Mouse (Mus musculus) forebrain, embryonic 12.5 days (tissue): ENCODE results near the gene Ifi27l2b. TPM values are rescaled to one million over a fixed set of nuclear protein-coding genes. Genes with fewer than 3 reads are reported as not detected.
"Not testable (repeated sequence)": the region's sequence is repeated elsewhere in the genome, so short reads cannot be mapped to it uniquely, and the experiment has no call there.

Source experiments
- ATAC-seq: fragments of 200-750 bp; cut with Nextera tagmentation; 2 replicates; pipeline ENCODE4 v1.8.0; 2017; ENCODE audit warnings: moderate TSS enrichment; ENCODE audit not compliant: low FRiP score
- H3K27ac ChIP-seq: fragments of 300-500 bp; sonication (generic); 2 replicates; pipeline ENCODE4 v1.5.1; 2016; ENCODE audit warnings: mild to moderate bottlenecking
- H3K27me3 ChIP-seq: fragments of 300-500 bp; sonication (generic); 2 replicates; pipeline ENCODE4 v1.6.1; 2016; ENCODE audit warnings: mild to moderate bottlenecking
- H3K36me3 ChIP-seq: fragments of 300-500 bp; sonication (generic); replicated peaks from 2 replicates; pipeline ENCODE4 v1.6.1; 2016; ENCODE audit warnings: mild to moderate bottlenecking
- H3K4me1 ChIP-seq: fragments of 300-500 bp; sonication (generic); 2 replicates; pipeline ENCODE4 v1.6.1; 2016
- H3K4me2 ChIP-seq: fragments of 300-500 bp; sonication (generic); 2 replicates; pipeline ENCODE4 v1.6.1; 2016; ENCODE audit warnings: mild to moderate bottlenecking, moderate library complexity
- H3K4me3 ChIP-seq: fragments of 300-500 bp; sonication (generic); replicated peaks from 2 replicates; pipeline ENCODE4 v1.5.1; 2016; ENCODE audit warnings: mild to moderate bottlenecking
- H3K9ac ChIP-seq: fragments of 300-500 bp; sonication (generic); 2 replicates; pipeline ENCODE4 v1.6.1; 2016; ENCODE audit warnings: mild to moderate bottlenecking
- H3K9me3 ChIP-seq: fragments of 300-500 bp; sonication (generic); 2 replicates; pipeline ENCODE4 v1.6.1; 2016
- WGBS: fragments of 180-500 bp; shearing (Covaris S2); methylation state at CpG from one replicate; pipeline ENCODE4 v1.1.7; 2016; 5-methylcytosine and 5-hydroxymethylcytosine counted together
- polyA plus RNA-seq: library from polyadenylated mRNA; unstranded; fragments of >200 nt; fragmentation: Nextera tagmentation; extraction: Ambion mirVana; gene quantifications from 2 replicates; pipeline ENCODE4 v1.2.1, GENCODE M21; 2016

Ifi27l2b gene
- not detected in 2 replicates for polyA plus RNA-seq

DNA sequence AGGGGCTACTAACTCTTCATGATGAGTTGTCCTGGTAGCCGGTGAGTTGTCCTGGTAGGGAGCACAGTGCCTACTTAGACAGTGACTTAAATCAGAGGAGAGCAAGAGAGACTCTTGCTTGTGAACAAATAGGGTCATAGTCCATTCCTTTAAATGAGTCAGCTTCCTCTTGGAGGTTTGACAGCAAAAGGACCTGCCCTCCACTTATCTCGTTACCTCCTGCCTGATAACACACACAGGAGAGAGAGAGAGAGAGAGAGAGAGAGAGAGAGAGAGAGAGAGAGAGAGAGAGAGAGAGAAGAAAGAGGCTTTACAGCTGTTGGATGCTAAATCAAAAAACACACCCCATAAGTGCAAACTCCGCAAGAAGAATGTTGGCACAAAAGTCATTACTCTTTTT, at the start of gene Ifi27l2b:
Gene Ifi27l2b, minus strand, starts transcription at position 84 of the 400 bp plus-strand sequence.
- ATAC-seq: no peak
- Histone ChIP-seq H3K4me3 (no peak within 1 kb of the TSS), H3K9ac (no peak within 1 kb of the TSS), H3K27ac (no peak within 1 kb of the TSS), H3K4me1 (no peaks in the 10 kb centered on the region), H3K27me3 (no peaks in the 10 kb centered on the region), H3K36me3 (no peaks in the 10 kb centered on the region), H3K4me2 (no peak within 1 kb of the TSS), H3K9me3 (no peaks in the 10 kb centered on the region)
- WGBS: 82% methylated on average over 3 of the region's 3 CpGs

DNA sequence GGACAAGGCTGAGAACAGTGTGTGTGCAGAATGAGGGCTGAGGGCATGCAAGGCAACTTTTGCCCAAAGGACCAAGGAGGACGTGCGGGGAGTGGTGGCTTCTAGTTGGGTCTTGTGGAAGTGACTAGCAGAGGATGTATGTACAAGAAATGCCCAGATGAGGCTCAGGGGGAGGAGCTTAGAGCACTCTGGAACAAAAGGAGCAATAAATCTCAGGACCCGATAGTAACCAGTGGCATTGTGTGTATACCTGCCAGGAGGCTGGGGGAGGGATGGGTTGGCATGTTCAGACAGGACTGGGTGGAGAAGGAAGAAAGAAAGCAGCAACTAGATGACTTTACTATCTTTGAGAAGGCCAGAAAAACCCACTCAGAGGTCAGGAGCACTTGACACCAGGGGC, 47.4 kb upstream of the Ifi27l2b start:
- no peak overlapping the region for H3K9ac ChIP-seq
- H3K27me3 ChIP-seq: no peaks in the 10 kb centered on the region
- no peak overlapping the region for H3K4me3 ChIP-seq
- no peaks in the 10 kb centered on the region for H3K9me3 ChIP-seq
- WGBS: 87% methylated on average over 3 of the region's 3 CpGs
- no peak overlapping the region for H3K27ac ChIP-seq
- ATAC-seq: no peak
- H3K4me2 ChIP-seq: no peak overlapping the region
- no peaks in the 10 kb centered on the region for H3K36me3 ChIP-seq
- H3K4me1 ChIP-seq: peaks cover 3% of the 10 kb centered on the region; the same call in 1 of the 2 replicates

DNA sequence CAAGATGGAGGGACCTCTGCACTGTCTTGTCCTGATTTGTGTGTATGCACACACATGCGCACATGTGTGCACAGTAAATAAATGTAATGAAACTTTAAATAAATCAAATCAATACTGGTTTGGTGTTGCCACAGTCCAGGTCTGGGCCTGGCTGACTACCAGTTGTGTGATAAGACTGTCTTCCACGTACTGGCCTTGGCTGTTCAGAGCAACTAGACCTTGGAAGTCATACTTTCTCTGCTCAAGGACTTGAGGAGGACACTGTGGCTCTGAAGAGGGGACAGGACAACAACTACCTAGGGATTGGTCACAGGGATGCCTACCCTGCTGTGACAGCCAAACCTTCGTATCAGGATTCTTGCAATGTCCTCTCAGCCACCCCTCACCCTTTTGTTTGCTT, 46.3 kb upstream of the Ifi27l2b start:
- no peak for ATAC-seq
- H3K4me3 ChIP-seq: no peak overlapping the region
- H3K4me1 ChIP-seq: peaks cover under 1% of the 10 kb centered on the region; the same call in 1 of the 2 replicates
- H3K27me3 ChIP-seq: no peaks in the 10 kb centered on the region
- no peak overlapping the region for H3K4me2 ChIP-seq
- H3K9ac ChIP-seq: no peak overlapping the region
- no peaks in the 10 kb centered on the region for H3K9me3 ChIP-seq
- no peaks in the 10 kb centered on the region for H3K36me3 ChIP-seq
- 70% methylated on average over 3 of the region's 3 CpGs for WGBS
- no peak overlapping the region for H3K27ac ChIP-seq

DNA sequence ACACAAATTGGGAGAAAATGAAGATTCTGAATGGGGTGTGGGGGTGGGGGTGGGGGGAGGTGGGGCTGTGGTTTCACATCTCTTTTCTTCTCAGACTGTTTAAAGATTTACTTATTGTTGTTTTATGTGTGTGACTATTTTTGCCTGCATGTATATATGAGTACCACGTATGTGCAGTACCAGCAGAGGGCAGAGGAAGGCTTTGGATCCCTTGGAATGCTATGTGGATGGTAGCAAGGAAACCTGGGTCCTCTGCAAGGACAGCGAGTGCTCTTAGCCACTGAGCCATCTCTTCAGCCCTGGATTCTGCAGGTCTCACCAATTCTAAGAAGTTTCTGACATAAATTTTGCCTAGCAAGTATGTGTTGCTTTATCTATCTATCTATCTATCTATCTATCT, 42.2 kb upstream of the Ifi27l2b start:
- Histone ChIP-seq H3K27me3 (no peaks in the 10 kb centered on the region), H3K4me3 (no peak overlapping the region), H3K4me1 (no peaks in the 10 kb centered on the region), H3K36me3 (no peaks in the 10 kb centered on the region), H3K4me2 (no peak overlapping the region), H3K27ac (no peak overlapping the region), H3K9me3 (no peaks in the 10 kb centered on the region), H3K9ac (no peak overlapping the region)
- 78% methylated on average over 2 of the region's 2 CpGs for WGBS
- no peak for ATAC-seq

DNA sequence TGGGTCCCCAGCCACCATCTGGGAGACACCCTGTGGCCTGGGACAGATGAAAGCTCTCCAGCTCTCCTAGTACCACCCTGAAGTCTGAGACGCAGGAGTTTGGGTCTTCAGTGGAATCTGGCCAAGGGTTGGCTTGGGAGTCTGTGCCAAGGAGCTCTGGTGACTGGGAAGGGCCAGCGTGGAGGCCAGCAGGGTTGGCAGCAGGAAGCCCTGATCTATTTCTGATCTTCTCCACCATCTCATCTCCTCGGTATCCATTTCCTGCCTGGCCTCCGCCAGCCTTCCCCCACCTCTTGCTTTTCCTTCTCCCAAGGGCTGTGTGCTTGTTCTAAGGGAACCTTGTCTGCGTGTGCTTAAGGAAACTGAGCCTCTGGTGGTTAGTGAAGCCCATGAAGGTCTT, 41.7 kb upstream of the Ifi27l2b start:
- H3K9ac ChIP-seq: no peak overlapping the region
- no peak overlapping the region for H3K4me2 ChIP-seq
- H3K36me3 ChIP-seq: no peaks in the 10 kb centered on the region
- H3K4me1 ChIP-seq: no peaks in the 10 kb centered on the region
- H3K4me3 ChIP-seq: no peak overlapping the region
- H3K27ac ChIP-seq: no peak overlapping the region
- no peaks in the 10 kb centered on the region for H3K9me3 ChIP-seq
- no peak for ATAC-seq
- no peaks in the 10 kb centered on the region for H3K27me3 ChIP-seq
- 85% methylated on average over 5 of the region's 5 CpGs for WGBS

DNA sequence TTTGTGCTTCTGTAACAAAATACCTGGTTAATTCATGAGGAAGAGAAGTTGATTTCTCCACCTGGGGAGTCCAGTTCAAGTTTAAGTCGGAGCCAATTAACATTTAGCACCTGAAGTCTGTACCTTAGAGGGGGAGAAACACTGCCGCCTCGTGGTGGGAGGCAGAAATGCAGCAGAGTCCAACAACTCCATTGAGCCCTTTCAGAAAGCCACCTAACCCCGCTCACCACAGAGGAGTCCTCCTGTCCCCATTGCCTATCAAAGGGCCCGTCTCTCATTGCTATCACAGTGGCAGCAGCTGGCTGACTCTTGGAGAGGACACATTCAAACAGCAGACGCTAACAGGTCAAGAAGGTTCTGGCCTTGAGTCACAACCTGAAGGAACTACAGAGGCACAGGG, 37.5 kb upstream of the Ifi27l2b start:
- Histone ChIP-seq H3K27me3 (no peaks in the 10 kb centered on the region), H3K4me3 (no peak overlapping the region), H3K36me3 (no peaks in the 10 kb centered on the region), H3K4me2 (no peak overlapping the region), H3K9ac (no peak overlapping the region), H3K4me1 (no peaks in the 10 kb centered on the region), H3K9me3 (no peaks in the 10 kb centered on the region), H3K27ac (no peak overlapping the region)
- no peak for ATAC-seq
- 23% methylated on average over 6 of the region's 6 CpGs for WGBS

DNA sequence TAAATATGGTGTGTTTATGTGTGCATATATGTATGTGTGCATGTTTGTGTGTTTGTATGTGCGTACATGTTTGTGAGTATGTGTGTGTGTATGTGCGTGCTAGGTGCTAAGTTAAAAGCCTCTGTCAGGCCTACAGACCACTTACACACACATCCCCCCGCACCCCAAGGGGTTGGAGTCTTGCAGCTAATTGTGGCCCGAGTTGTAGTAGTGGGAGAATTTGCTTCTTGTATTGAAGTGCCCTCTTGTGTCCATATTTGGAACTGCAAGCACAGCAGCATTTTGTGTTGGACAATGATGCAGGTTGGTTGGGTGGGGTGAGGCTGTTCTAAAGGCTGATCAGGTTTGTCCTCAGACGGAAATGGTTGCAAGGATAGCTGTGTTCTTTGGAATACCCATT, 35.7 kb upstream of the Ifi27l2b start:
- no peak overlapping the region for H3K4me3 ChIP-seq
- 35% methylated on average over 5 of the region's 5 CpGs for WGBS
- H3K4me2 ChIP-seq: no peak overlapping the region
- H3K27ac ChIP-seq: no peak overlapping the region
- H3K9ac ChIP-seq: no peak overlapping the region
- H3K27me3 ChIP-seq: no peaks in the 10 kb centered on the region
- no peaks in the 10 kb centered on the region for H3K9me3 ChIP-seq
- H3K36me3 ChIP-seq: no peaks in the 10 kb centered on the region
- H3K4me1 ChIP-seq: no peaks in the 10 kb centered on the region
- ATAC-seq: no peak

DNA sequence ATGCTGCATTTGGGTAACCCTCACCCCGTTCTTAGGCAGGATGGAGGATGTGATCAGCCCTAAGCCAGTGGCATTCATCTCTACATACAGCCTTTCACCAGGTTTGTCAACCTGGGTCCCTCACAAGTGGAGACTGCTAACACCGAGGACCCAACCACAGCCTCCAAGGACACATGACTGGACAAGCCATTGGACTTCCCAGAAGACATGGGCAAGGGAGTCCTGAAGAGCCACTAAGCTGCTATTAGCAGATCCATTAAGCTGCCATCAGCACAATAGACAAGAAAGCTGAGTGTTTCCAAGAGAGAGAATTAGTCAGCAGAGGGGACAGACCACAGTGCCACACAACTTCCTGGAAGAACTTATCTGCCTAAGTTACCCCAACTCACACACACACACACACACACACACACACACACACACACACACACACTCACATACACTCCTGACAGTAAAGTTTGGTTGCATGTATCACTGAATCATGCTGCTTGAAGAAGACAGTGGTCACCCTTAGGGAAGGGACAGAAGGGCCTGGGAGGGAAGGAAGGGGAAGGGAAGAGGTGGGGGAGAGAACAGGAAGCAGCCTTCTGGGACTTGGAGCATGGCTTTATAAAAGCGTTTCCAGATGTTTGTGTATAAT, 34.2 kb upstream of the Ifi27l2b start:
- Histone ChIP-seq H3K27me3 (no peaks in the 10 kb centered on the region), H3K9ac (no peak overlapping the region), H3K4me1 (no peaks in the 10 kb centered on the region), H3K4me2 (no peak overlapping the region), H3K4me3 (no peak overlapping the region), H3K36me3 (no peaks in the 10 kb centered on the region), H3K27ac (no peak overlapping the region), H3K9me3 (no peaks in the 10 kb centered on the region)
- ATAC-seq: no peak
- 81% methylated on average over 3 of the region's 3 CpGs for whole genome bisulfite sequencing

DNA sequence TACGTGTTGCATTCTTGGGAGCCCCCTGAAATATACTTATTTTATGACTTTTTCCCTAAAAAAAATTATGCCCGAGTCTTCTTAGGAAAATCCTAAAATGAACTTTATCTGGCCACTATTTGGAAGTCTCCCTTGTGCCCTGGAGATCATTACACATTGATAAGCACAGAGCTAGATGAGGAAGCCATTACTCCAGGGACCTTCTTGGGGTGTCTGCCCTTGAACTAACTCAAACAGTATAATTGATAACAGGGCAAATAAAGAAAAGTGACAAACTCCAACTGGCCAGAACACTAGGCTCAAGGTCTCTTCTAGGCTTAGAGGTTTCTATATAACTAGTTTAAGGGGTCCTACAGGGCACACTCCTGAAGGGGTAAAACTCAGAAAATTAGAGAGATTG, 30.7 kb upstream of the Ifi27l2b start:
- WGBS: 75% methylated on average over 2 of the region's 2 CpGs
- Histone ChIP-seq H3K4me1 (no peaks in the 10 kb centered on the region), H3K4me3 (no peak overlapping the region), H3K36me3 (no peaks in the 10 kb centered on the region), H3K27me3 (no peaks in the 10 kb centered on the region), H3K4me2 (no peak overlapping the region), H3K9ac (no peak overlapping the region), H3K27ac (no peak overlapping the region), H3K9me3 (no peaks in the 10 kb centered on the region)
- ATAC-seq: no peak

DNA sequence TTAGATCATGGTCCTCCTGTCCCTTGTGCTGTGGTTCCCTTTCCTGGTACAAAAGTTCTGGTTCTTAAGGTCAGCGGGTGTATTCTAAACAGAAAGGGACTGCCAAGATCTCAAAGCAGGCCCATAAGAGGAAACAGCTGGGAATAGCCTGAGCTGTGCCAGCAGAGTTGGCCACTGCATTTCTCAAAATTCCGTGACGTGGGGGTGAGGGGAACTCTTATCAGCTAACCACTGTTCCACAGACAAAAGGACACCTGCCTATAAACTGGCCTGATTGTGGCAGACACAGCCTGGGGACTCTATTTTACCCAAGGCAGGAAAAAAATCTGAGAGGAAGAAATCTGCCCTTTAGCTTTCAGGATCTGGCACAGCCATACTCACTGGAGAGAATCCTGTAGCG, 30.3 kb upstream of the Ifi27l2b start:
- Histone ChIP-seq H3K4me2 (no peak overlapping the region), H3K9ac (no peak overlapping the region), H3K4me3 (no peak overlapping the region), H3K27ac (no peak overlapping the region), H3K4me1 (no peaks in the 10 kb centered on the region), H3K36me3 (no peaks in the 10 kb centered on the region), H3K9me3 (no peaks in the 10 kb centered on the region), H3K27me3 (no peaks in the 10 kb centered on the region)
- whole genome bisulfite sequencing: 81% methylated on average over 4 of the region's 4 CpGs
- no peak for ATAC-seq

DNA sequence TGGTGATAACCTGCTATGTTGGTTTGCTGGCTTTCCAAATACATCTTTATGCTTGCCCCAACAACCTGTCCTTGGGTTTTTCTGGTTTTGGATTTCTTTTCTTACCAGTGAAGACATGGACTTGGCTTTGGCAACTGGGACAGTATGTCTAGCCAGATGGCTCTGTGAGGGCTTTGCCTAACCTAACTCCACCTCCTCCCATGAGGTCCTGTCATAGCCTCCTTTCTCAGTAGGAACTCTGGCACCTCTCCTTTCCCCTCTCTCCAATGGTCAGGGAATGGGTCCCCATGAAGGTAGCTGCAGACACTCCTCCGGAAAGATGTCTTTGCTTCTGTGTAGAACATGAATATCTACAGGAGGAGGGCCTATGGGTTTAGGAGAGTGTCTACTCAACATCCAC, 29.7 kb upstream of the Ifi27l2b start:
- WGBS: 79% methylated on average over 1 of the region's 1 CpGs
- Histone ChIP-seq H3K27ac (no peak overlapping the region), H3K9me3 (no peaks in the 10 kb centered on the region), H3K9ac (no peak overlapping the region), H3K4me2 (no peak overlapping the region), H3K4me1 (no peaks in the 10 kb centered on the region), H3K27me3 (no peaks in the 10 kb centered on the region), H3K36me3 (no peaks in the 10 kb centered on the region), H3K4me3 (no peak overlapping the region)
- ATAC-seq: no peak

DNA sequence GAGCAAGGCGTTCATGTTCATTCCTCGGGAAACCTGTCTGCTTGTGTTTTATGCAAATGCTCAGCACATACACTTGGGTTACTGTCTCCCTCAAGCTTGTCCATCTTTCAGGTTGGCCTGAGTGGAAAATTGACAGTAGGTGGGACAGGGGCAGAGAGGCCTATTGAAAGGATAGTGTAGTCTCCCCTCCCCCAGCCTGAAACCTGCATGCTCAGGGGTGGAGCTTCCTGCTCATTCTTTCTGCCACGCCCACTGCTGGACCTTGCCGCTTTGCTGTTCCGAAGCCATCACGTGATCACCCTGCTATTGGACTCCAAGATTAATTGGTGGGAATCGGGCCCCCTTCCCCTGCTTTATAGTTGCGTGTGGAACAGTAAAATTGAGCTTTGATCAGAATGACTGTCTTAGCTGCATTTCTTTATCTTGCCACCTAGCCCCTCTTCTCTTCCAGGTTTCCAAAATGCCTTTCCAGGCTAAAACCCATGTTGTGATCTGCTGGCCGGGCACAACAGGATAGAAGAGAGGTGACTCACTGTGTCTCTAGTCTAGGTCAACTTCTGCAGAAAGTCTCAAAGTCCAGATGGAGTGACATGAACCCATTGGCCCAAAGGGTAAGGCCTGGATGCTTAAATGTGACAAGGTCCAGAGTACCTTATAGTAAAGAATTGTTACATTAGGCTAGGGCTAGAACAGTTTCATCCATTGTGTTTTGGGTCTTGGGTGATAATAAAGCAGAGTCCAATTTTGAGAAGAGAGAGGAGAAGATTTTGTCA, 27.4 kb upstream of the Ifi27l2b start:
- not testable (repeated sequence) for H3K27me3 ChIP-seq, H3K4me1 ChIP-seq, ATAC-seq, H3K36me3 ChIP-seq, H3K9ac ChIP-seq, H3K9me3 ChIP-seq, H3K4me3 ChIP-seq, H3K27ac ChIP-seq, H3K4me2 ChIP-seq
- 67% methylated on average over 9 of the region's 9 CpGs for WGBS

DNA sequence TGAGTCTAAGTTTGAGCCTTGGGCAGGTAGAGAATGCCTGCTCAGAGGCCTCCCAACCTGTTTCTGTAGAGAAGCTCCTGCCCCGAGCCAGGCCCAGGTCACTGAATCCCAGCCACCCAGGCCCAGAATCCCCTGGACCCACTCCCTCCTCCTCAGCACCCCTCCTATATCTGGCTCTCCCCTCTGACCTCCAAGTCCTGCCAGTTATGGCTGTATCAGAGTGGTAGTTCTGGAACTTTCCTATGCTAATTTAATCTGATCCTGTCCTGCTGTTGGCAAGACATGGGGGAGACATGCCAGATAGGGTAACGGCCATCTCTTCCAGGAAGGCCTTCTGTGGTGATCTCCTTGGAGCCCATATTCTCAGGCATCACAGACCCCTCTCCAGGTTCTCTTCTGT, 25.8 kb upstream of the Ifi27l2b start:
- WGBS: 81% methylated on average over 2 of the region's 2 CpGs
- ATAC-seq: no peak
- no peaks in the 10 kb centered on the region for H3K9me3 ChIP-seq

More for the DNA sequence above, 25.8 kb upstream of the Ifi27l2b start:
- Histone ChIP-seq H3K4me2 (no peak overlapping the region), H3K4me3 (no peak overlapping the region), H3K27ac (no peak overlapping the region), H3K27me3 (no peaks in the 10 kb centered on the region), H3K4me1 (no peaks in the 10 kb centered on the region), H3K36me3 (no peaks in the 10 kb centered on the region), H3K9ac (no peak overlapping the region)
